Mouse (Mus musculus) lung, adult 2 months (tissue): ENCODE data around the gene C1qc.

ENCODE experiments used
- CTCF ChIP-seq: fragments of 200-500 bp; IDR thresholded peaks from 2 replicates; pipeline ENCODE4 v1.5.1; 2011; ENCODE audit warnings: mild to moderate bottlenecking, low read length, control low read depth; ENCODE audit not compliant: insufficient read depth
- POLR2A ChIP-seq: fragments of 200-500 bp; IDR thresholded peaks from 2 replicates; pipeline ENCODE4 v1.6.1; 2011; ENCODE audit warnings: low read depth, mild to moderate bottlenecking, control low read depth, low read length, borderline replicate concordance; ENCODE audit errors: extremely low read depth

DNA sequence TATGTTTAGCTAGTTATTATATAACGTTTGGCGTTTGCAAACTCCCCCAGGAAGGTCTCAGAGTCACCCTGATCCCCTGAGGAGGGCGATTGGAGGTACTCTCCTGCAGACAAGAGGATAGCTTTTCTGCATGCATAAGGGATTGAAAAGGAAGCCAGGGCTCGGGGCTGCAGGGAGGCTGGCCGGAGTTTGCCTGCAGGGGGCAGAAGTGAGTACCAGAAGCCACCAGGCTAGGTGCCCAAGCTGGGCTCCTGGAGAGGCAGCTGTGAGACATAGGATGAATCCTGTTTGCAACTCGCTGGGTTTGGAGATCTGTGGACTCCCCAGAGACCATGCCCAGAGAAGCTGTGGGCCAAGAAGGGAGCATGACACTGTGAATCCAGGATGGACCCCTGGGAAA is 37.8 kb downstream of the C1qc start:
- TF ChIP-seq CTCF = no peak
- TF ChIP-seq POLR2A = no peak
